Mouse (Mus musculus): ENCODE results near the gene Il22ra1.

DNA sequence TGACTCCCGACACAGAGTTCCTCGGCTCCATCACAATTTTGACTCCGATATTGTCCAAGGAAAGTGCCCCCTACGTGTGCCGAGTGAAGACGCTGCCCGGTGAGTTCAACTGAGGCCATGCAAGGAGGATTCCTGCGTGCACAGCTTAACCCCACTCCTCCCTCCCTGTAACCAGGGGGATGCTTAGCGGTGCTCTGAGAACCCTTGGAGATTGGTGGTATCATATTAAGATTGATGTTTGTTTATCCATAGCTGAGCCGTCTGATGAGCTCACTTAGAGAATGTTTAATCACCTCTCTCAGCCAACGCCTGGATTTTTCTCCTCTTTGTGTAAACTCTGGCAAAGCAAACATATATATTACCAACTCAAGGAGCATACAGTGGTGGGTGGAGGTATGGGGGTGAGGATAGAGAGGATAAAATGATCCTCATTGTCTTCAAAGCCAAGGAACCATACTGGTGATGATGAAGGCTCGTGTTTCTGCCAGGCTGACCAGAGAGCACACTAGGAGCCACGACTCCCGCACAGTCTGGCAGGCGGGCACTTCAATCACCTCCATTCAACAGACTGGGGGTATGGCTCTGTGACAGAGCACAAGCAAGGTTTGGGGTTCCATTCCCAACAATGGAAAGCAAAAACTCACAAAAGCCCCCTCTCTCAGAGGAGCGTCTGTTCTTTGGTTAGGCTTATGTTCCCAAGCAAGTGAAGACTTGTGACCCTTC is 16.9 kb downstream of the Il22ra1 start:
- TF ChIP-seq POLR2A (IDR thresholded peaks at IDR 0.05; ENCODE audit: low read depth, low read length) (no peak), CTCF (IDR thresholded peaks at IDR 0.05; ENCODE audit: extremely low read depth, insufficient read length, insufficient replicate concordance, low read depth, low read length) (no peak)
